Mouse (Mus musculus) thymus, adult 2 months (tissue): ENCODE measurements around the gene Uxs1. TPM values are rescaled to one million over a fixed set of nuclear protein-coding genes. Genes with fewer than 3 reads are reported as not detected.
A peak's percentile ranks its signal among the peaks of the same experiment; 100 is the strongest.

Source experiments
- DNase-seq: peaks from one replicate; pipeline ENCODE4 v3.0.0; 2021
- H3K27ac ChIP-seq: fragments of 200-500 bp; 2 replicates; pipeline ENCODE4 v1.5.1; 2012; ENCODE audit warnings: low read length, control low read depth; ENCODE audit not compliant: control insufficient read depth, insufficient read depth
- H3K27me3 ChIP-seq: fragments of 200-500 bp; 2 replicates; pipeline ENCODE4 v1.6.1; 2012; ENCODE audit warnings: mild to moderate bottlenecking, low read length, moderate library complexity, mixed read lengths; ENCODE audit not compliant: control insufficient read depth, insufficient read depth
- H3K36me3 ChIP-seq: fragments of 200-500 bp; 2 replicates; pipeline ENCODE4 v1.6.1; 2012; ENCODE audit warnings: mild to moderate bottlenecking, low read length, moderate library complexity; ENCODE audit not compliant: control insufficient read depth, insufficient read depth
- H3K4me1 ChIP-seq: fragments of 200-500 bp; replicated peaks from 2 replicates; pipeline ENCODE4 v1.6.1; 2012; ENCODE audit warnings: low read length; ENCODE audit not compliant: control insufficient read depth, insufficient read depth
- H3K4me3 ChIP-seq: fragments of 200-500 bp; 2 replicates; pipeline ENCODE4 v1.5.1; 2012; ENCODE audit warnings: mild to moderate bottlenecking, low read length, control low read depth, moderate library complexity; ENCODE audit not compliant: control insufficient read depth, insufficient read depth
- CTCF ChIP-seq: fragments of 200-500 bp; IDR thresholded peaks from 2 replicates; pipeline ENCODE4 v1.5.1; 2012; ENCODE audit warnings: mild to moderate bottlenecking, control low read depth, low read length, moderate library complexity, borderline replicate concordance; ENCODE audit not compliant: control insufficient read depth, poor library complexity, insufficient read depth; ENCODE audit errors: extremely low read depth
- POLR2A ChIP-seq: fragments of 200-500 bp; IDR thresholded peaks from 2 replicates; pipeline ENCODE4 v1.6.1; 2012; ENCODE audit warnings: mild to moderate bottlenecking, low read length, control low read depth, moderate library complexity; ENCODE audit not compliant: control insufficient read depth, poor library complexity, insufficient read depth; ENCODE audit errors: extremely low read depth
- WGBS: fragments of 180-500 bp; shearing (Covaris S2); methylation state at CpG from one replicate; pipeline ENCODE4 v1.1.7; 2018; 5-methylcytosine and 5-hydroxymethylcytosine counted together
- polyA plus RNA-seq: library from polyadenylated mRNA; depleted of rRNA; stranded (reverse); fragments of >200 nt; gene quantifications from 2 replicates; pipeline ENCODE4 v1.2.3, GENCODE M21; 2012

Gene Uxs1
- polyA plus RNA-seq, 1 experiment = 9.0 TPM

DNA sequence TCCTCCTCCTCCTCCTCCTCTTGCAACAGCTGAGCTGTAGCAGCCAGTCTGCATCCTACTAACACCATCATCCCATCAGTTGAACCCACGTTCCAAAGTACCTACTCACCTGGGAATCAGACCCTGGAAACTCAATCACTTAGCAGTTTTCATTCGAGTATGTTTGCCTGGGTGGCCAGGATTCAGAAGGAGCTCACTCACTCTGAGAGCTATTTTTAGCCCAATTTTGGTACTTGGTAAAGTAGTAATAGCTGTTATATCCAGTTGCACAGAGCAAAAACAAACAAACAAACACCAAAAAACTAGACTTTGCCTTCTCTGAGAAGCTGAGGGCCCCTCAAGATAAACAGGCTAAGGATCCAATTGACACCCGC, 985 bp downstream of the Uxs1 start:
- no peak for DNase-seq
- Histone ChIP-seq H3K27ac (no peak overlapping the region), H3K27me3 (no peaks in the 10 kb centered on the region), H3K4me1 (no peaks in the 10 kb centered on the region), H3K36me3 (no peaks in the 10 kb centered on the region), H3K4me3 (peak overlapping the region; percentile 75)
- TF ChIP-seq CTCF (no peak), POLR2A (no peak)
- 7% methylated on average over 3 of the region's 3 CpGs for WGBS

DNA sequence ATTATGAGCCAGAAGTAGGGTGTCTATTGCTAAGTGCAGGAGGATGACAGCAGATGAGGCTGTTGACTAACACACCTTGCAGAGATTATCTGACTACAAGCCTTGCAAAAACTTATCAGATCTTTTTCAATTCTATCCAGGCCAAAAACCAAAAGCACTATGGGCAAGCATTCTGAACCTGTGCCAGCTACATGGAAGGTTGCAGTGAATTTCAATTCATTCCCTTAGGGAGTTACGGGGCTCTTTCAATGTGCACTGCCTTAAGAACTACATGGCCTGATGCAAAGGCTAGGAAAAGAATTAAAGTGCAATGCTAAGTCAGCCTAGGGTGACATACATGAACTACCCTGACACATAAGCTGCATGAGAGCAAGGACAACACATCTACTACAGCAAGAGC, 4.2 kb downstream of the Uxs1 start:
- Histone ChIP-seq H3K4me3 (no peak overlapping the region), H3K36me3 (no peaks in the 10 kb centered on the region), H3K27me3 (no peaks in the 10 kb centered on the region), H3K27ac (no peak overlapping the region), H3K4me1 (no peaks in the 10 kb centered on the region)
- 97% methylated on average over 1 of the region's 1 CpGs for WGBS
- no peak for TF ChIP-seq POLR2A
- no peak for DNase-seq

DNA sequence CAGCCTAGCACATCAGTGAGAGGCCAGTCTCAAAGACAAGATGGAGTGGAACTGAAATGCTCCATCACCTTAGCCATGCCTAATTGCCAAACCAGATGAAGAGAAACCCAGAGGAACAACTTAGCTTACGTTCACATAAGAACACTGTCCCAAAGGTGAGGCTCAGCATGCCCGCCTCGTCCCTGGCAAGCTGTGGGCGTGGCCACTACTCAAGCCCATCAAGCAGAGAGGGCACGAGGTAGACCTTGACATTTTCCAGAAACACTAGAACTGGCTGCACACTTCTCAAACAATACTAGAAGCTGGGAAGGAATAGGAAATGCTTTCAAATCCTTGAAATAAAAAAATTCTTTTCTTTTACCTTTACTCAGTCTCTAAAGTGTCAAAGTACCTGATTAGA, 5.0 kb downstream of the Uxs1 start:
- H3K27me3 ChIP-seq = no peaks in the 10 kb centered on the region
- no peaks in the 10 kb centered on the region for H3K4me1 ChIP-seq
- no peak overlapping the region for H3K27ac ChIP-seq
- TF ChIP-seq POLR2A (no peak), CTCF (no peak)
- H3K4me3 ChIP-seq = no peak overlapping the region
- DNase-seq = no peak
- H3K36me3 ChIP-seq = no peaks in the 10 kb centered on the region
- WGBS = 88% methylated on average over 5 of the region's 5 CpGs

DNA sequence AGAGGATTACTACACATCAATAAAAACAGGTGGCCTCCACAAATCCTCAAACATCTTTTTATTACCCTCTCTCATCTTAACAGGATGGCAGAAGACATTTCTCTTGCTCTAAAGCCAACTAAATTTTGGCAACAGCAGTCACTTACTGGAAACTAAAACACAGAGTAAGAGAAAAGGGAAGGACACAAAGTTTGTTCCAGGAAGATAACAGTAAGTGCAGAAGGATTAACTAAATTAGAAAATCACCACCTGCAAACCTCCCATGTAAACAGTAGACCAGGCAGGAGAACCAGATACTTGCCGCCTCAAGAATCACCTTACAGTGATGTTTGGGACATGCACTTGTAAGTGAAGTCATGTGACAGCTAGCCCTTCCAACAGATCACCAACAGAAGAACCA, 5.8 kb downstream of the Uxs1 start:
- no peak for DNase-seq
- Histone ChIP-seq H3K27ac (no peak overlapping the region), H3K4me1 (peaks cover 2% of the 10 kb centered on the region; the same call in 1 of the 2 replicates), H3K27me3 (no peaks in the 10 kb centered on the region), H3K36me3 (no peaks in the 10 kb centered on the region), H3K4me3 (no peak overlapping the region)
- TF ChIP-seq POLR2A (no peak), CTCF (no peak)
- 88% methylated on average over 1 of the region's 1 CpGs for WGBS

DNA sequence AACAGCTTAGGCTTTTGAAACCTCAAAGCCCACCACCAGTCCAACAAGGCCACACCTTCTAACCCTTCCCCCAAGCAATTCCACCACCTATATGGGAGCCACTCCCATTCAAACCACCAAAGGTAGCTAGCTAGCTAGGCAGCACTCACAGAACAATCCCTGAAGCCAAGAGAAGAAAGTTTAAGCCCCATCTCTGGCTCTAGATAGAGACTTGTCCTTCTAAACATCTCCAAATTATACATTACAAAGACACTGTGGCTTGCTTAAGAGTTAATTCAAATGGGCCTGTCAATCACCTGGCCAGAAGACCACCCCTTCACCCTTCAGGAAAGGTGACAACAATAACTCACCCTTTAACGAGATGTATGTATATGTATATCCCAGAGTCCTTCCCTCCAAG, 7.0 kb downstream of the Uxs1 start:
- H3K36me3 ChIP-seq = no peaks in the 10 kb centered on the region
- no peaks in the 10 kb centered on the region for H3K27me3 ChIP-seq
- WGBS = 82% methylated on average over 1 of the region's 1 CpGs
- no peak overlapping the region for H3K4me3 ChIP-seq
- TF ChIP-seq CTCF (no peak), POLR2A (no peak)
- no peak for DNase-seq
- no peak overlapping the region for H3K27ac ChIP-seq
- peaks cover 2% of the 10 kb centered on the region; the same call in 1 of the 2 replicates for H3K4me1 ChIP-seq

DNA sequence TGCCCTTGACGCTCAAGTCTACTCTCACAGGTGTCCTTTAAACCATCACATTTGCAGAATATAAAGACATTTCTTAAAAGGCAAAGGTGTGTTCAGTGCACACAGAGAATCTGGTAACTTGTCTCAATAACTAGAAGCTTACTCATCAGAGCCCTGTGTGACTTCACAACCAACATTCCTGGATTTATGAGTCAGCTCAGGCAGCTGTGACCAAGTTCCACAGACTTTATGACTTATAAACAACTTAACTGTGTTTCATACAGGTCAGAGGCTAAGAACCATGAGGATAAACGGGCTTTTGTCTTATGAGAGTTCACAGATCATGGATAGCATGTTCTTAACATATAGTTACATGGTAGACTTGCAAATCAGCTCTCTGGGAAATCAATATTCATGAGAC, 8.5 kb downstream of the Uxs1 start:
- no peak for TF ChIP-seq CTCF
- no peak for TF ChIP-seq POLR2A
- Histone ChIP-seq H3K27ac (no peak overlapping the region), H3K4me1 (peaks cover 2% of the 10 kb centered on the region; the same call in 1 of the 2 replicates), H3K36me3 (no peaks in the 10 kb centered on the region), H3K27me3 (no peaks in the 10 kb centered on the region), H3K4me3 (no peak overlapping the region)
- 92% methylated on average over 2 of the region's 2 CpGs for WGBS
- DNase-seq = no peak

DNA sequence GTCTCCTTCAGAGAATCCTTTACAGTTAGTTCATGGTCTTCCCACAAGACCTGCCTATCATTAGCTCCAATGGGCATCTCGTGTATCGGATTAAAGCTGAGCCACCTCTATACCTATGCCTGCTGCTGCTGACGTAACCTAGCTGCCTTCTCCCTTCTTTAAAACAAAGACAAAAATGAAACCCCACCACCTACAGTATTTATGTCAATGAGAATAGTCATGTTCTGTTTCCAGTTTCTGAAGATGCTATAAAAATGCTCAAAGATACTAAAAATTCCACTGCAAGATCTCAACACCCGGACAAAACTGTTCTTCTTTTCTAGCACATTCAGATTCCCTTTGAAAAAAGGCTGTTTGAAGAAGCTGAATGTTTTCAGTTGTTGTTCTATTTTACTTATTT, 9.2 kb downstream of the Uxs1 start:
- Histone ChIP-seq H3K4me3 (no peak overlapping the region), H3K27me3 (no peaks in the 10 kb centered on the region), H3K27ac (no peak overlapping the region), H3K36me3 (no peaks in the 10 kb centered on the region), H3K4me1 (peaks cover 2% of the 10 kb centered on the region; the same call in 1 of the 2 replicates)
- TF ChIP-seq CTCF (no peak), POLR2A (no peak)
- no peak for DNase-seq
- 97% methylated on average over 4 of the region's 4 CpGs for WGBS
